Mouse (Mus musculus) spleen, adult 2 months (tissue): ENCODE results near the gene Magea8.
"Not testable (repeated sequence)": the region's sequence is repeated elsewhere in the genome, so short reads cannot be mapped to it uniquely, and the experiment has no call there.

Source experiments
- CTCF ChIP-seq: fragments of 200-500 bp; IDR thresholded peaks from 2 replicates; pipeline ENCODE4 v1.5.1; 2011; ENCODE audit warnings: mild to moderate bottlenecking, inconsistent platforms; ENCODE audit not compliant: insufficient read depth, insufficient read length, insufficient replicate concordance; ENCODE audit errors: extremely low read depth
- POLR2A ChIP-seq: fragments of 200-500 bp; IDR thresholded peaks from 2 replicates; pipeline ENCODE4 v1.6.1; 2011; ENCODE audit warnings: low read depth, low read length, inconsistent platforms

- TF ChIP-seq POLR2A, CTCF: not testable (repeated sequence)
Observed at GRCm38 (mm10) chrX:154949405-154949804, 46.2 kb downstream of the Magea8 start, which contains the start of gene Magea3.
